Mouse (Mus musculus) hindbrain, embryonic 15.5 days (tissue): Measurements from ENCODE around the gene Me3. TPM values are rescaled to one million over a fixed set of nuclear protein-coding genes. Genes with fewer than 3 reads are reported as not detected.

Experiments
- ATAC-seq: fragments of 200-750 bp; cut with Nextera tagmentation; 2 replicates; pipeline ENCODE4 v1.8.0; 2017; ENCODE audit warnings: low read depth, moderate number of reproducible peaks, moderate TSS enrichment; ENCODE audit not compliant: low FRiP score
- H3K27ac ChIP-seq: fragments of 300-500 bp; sonication (generic); replicated peaks from 2 replicates; pipeline ENCODE4 v1.5.1; 2015; ENCODE audit warnings: mild to moderate bottlenecking, inconsistent platforms
- H3K27me3 ChIP-seq: fragments of 300-500 bp; sonication (generic); 2 replicates; pipeline ENCODE4 v1.6.1; 2015; ENCODE audit warnings: control low read depth, inconsistent platforms
- H3K36me3 ChIP-seq: fragments of 300-500 bp; sonication (generic); 2 replicates; pipeline ENCODE4 v1.6.1; 2015; ENCODE audit warnings: control low read depth, inconsistent platforms
- H3K4me1 ChIP-seq: fragments of 300-500 bp; sonication (generic); replicated peaks from 2 replicates; pipeline ENCODE4 v1.6.1; 2015; ENCODE audit warnings: control low read depth, inconsistent platforms
- H3K4me2 ChIP-seq: fragments of 300-500 bp; sonication (generic); 2 replicates; pipeline ENCODE4 v1.6.1; 2015; ENCODE audit warnings: moderate library complexity, mild to moderate bottlenecking, inconsistent platforms
- H3K4me3 ChIP-seq: fragments of 300-500 bp; sonication (generic); 2 replicates; pipeline ENCODE4 v1.5.1; 2015; ENCODE audit warnings: mild to moderate bottlenecking, inconsistent platforms
- H3K9ac ChIP-seq: fragments of 300-500 bp; sonication (generic); 2 replicates; pipeline ENCODE4 v1.6.1; 2015; ENCODE audit warnings: inconsistent platforms
- H3K9me3 ChIP-seq: fragments of 300-500 bp; sonication (generic); 2 replicates; pipeline ENCODE4 v1.6.1; 2016; ENCODE audit warnings: control low read depth, inconsistent platforms
- WGBS: fragments of 180-500 bp; shearing (Covaris S2); methylation state at CpG from one replicate; pipeline ENCODE4 v1.1.7; 2015; 5-methylcytosine and 5-hydroxymethylcytosine counted together
- polyA plus RNA-seq: library from polyadenylated mRNA; unstranded; fragments of >200 nt; fragmentation: Nextera tagmentation; extraction: Ambion mirVana; gene quantifications from 2 replicates; pipeline ENCODE4 v1.2.1, GENCODE M21; 2015

Gene Me3
- polyA plus RNA-seq, 1 experiment from 2014 or later: 14.8 TPM

DNA sequence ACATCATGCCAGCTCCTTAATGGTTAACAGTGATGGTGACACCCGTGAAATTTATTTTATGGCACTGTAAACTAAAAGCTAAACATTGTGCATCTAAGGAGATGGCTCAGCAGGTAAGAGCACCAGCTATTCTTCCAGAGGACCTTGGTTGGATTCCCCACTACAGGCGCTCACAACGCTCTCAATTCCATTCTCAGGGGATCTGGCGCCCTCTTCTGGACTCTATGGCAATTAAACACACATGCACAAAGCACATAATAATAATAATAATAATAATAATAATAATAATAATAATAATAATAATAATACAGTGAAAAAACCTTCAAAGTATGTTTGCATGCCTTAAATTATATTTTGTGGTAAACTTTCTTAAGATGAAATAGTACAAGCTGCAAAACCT is 259.7 kb downstream of the Me3 start:
- H3K36me3 ChIP-seq: no peaks in the 10 kb centered on the region
- H3K27ac ChIP-seq: no peak overlapping the region
- no peak for ATAC-seq
- no peaks in the 10 kb centered on the region for H3K9me3 ChIP-seq
- no peak overlapping the region for H3K4me3 ChIP-seq
- 35% methylated on average over 4 of the region's 4 CpGs for WGBS
- H3K4me2 ChIP-seq: no peak overlapping the region
- no peaks in the 10 kb centered on the region for H3K27me3 ChIP-seq
- H3K4me1 ChIP-seq: no peaks in the 10 kb centered on the region
- no peak overlapping the region for H3K9ac ChIP-seq

- 89% methylated on average over 8 of the region's 8 CpGs for WGBS
- Histone ChIP-seq H3K27ac (no peak overlapping the region), H3K4me1 (peaks cover 7% of the 10 kb centered on the region; the same call in 1 of the 2 replicates), H3K36me3 (no peaks in the 10 kb centered on the region), H3K9ac (no peak overlapping the region), H3K27me3 (no peaks in the 10 kb centered on the region), H3K9me3 (no peaks in the 10 kb centered on the region), H3K4me3 (0 out of 2 replicates have a peak overlapping the region, but pooled peaks have one; percentile 8), H3K4me2 (peak overlapping the region; percentile 44)
- no peak for ATAC-seq
Observed at GRCm38 (mm10) chr7:89903007-89903406, 270.8 kb downstream of the Me3 start.

DNA sequence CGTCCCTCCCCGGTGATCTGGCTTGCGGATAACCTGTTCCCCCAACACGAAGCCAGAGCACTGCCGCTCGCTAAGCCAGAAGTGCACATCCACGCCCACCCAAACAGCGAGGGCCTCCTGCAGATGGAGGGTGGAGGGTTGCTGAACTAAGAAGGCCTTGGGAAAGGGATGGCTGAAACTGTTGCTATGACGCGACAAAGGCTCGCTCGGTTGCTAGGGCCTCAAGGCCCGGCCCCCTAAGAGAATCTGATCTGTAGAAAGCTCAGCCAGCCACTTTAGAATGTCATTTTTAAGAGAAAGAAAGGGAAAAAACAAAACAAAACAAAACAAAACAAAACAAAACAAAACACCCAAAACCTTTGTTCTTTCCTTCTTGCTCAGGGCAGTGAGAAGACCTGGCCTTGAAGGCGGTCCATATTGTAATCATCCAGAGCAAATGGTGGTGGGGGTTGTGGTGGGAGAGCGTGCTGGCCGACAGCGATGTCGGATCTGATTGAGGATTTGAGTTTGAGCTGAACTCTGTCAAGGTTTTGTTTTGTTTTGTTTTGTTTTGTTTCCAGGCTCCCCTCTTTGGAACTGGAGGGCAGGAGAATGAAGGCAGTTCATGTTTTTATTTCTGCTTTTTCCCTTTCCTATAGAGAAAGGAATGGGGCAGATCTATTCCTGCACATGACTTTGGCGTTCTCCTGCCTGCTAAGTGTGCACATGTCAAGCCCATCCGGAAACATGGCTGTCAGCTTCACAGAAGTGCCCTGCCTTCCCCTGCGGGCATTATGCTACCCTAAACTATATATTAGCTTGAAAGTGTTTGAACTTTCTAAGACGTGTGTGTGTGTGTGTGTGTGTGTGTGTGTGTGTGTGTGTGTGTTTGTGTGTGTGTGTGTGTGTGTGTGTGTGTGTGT is 271.5 kb downstream of the Me3 start, which contains the start of gene Ccdc81:
TSS of gene Ccdc81 (minus strand) at position 188 of the 902 bp plus-strand sequence.
- H3K27ac ChIP-seq: no peak within 1 kb of the TSS
- peak; percentile 84; the same call in 1 of the 2 replicates for ATAC-seq
- H3K9ac ChIP-seq: no peak within 1 kb of the TSS
- peaks cover 7% of the 10 kb centered on the region; the same call in 1 of the 2 replicates for H3K4me1 ChIP-seq
- H3K27me3 ChIP-seq: no peaks in the 10 kb centered on the region
- H3K4me3 ChIP-seq: 0 out of 2 replicates have a peak within 1 kb of the TSS, but pooled peaks have one; percentile 8
- H3K36me3 ChIP-seq: no peaks in the 10 kb centered on the region
- 27% methylated on average over 22 of the region's 22 CpGs for WGBS
- H3K4me2 ChIP-seq: peak within 1 kb of the TSS; percentile 44
- no peaks in the 10 kb centered on the region for H3K9me3 ChIP-seq

Other genes with a start within 250 kb of the Me3 start
- gene Tmem135, start 228.2 kb upstream of the Me3 start, polyA plus RNA-seq: 27.9 and 29.1 TPM in 2 replicates
- gene Fzd4, start 228.0 kb upstream of the Me3 start, polyA plus RNA-seq: 2.0 and 2.4 TPM in 2 replicates
- gene Prss23, start 105.2 kb upstream of the Me3 start, polyA plus RNA-seq: 17.9 and 21.0 TPM in 2 replicates